Mouse (Mus musculus): Measurements from ENCODE around the gene Ly6g6c. TPM values are rescaled to one million over a fixed set of nuclear protein-coding genes. Genes with fewer than 3 reads are reported as not detected.

The Ly6g6c gene
- polyA plus RNA-seq, 1 experiment from 2014 or later = 0.31 TPM

DNA sequence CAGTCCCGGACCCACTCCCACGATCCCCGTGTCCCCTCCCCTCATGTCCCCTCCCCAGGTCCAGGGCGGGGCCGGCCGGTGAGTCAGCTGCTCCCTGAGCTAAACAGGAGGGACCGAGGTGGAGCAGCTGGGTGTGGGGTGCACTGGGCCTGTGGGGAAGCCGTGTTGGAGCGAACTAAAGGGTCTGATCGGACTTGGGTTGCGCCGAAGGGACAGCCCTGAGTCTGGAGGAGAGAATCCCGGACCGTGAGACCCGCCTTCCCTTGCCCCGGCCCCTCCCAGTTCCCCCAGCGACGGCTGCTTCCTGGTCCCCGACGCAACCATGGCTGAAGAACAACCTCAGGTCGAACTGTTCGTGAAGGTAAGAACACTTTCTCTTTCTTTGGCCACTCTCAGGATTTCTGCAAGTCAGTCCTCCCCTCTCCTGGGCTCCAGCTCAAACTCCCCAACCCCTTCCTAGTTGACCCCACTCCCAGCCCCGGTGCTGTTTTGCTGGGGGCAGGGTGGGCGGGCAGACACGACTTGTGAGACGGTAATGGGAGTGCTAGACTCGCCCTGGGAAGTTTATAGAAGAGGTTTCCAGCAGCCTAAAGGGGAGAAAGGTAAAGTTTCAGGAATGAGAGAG lies 14.9 kb upstream of the Ly6g6c start:
- Histone ChIP-seq H3K4me1 (peaks cover 76% of the 10 kb centered on the region), H3K27ac (replicated peaks) (peak overlapping the region; percentile 97), H3K4me3 (peak overlapping the region; percentile 83), H3K27me3 (replicated peaks; ENCODE audit: low read depth, poor library complexity, severe bottlenecking) (0 out of 2 replicates have a peak, but pooled peaks cover 3% of the 10 kb centered on the region), H3K36me3 (replicated peaks) (peaks cover 35% of the 10 kb centered on the region), H3K9me3 (no peaks in the 10 kb centered on the region)
- 1% methylated on average over 27 of the region's 27 CpGs for WGBS
- peak; percentile 83 for DNase-seq (ENCODE audit: low spot score)

- peaks cover 64% of the 10 kb centered on the region for H3K4me1 ChIP-seq
- peaks cover 47% of the 10 kb centered on the region for H3K36me3 ChIP-seq (replicated peaks)
- DNase-seq (ENCODE audit: low spot score) = peak; percentile 81
- WGBS = 1% methylated on average over 21 of the region's 21 CpGs
- peak overlapping the region; percentile 97 for H3K27ac ChIP-seq (replicated peaks)
- H3K9me3 ChIP-seq = no peaks in the 10 kb centered on the region
- H3K27me3 ChIP-seq (replicated peaks; ENCODE audit: low read depth, poor library complexity, severe bottlenecking) = no peaks in the 10 kb centered on the region
- peak overlapping the region; percentile 83 for H3K4me3 ChIP-seq
Observed at GRCm38 (mm10) chr17:35051156-35052086, 13.8 kb upstream of the Ly6g6c start.

DNA sequence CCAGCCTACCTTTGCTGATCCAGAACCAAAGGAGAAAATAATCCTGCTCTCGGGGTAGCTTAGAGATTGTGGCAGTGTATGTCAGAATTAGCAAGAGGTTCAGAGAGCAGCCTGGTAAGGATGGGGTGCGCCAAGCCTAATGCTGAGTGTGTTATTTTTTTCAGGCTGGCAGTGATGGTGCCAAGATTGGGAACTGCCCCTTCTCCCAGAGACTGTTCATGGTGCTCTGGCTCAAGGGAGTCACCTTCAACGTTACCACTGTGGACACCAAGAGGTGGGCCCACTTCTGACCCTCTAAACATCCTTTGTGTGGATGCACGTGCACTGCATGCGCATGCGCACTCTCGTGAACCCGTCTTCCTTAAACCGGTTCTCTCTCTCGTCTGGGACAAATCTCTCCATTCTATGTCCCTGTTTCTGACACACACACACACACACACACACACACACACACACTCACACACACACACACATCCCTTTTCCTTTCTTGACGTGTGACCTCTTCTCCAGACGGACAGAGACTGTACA lies 12.9 kb upstream of the Ly6g6c start:
- Histone ChIP-seq H3K4me1 (peaks cover 55% of the 10 kb centered on the region), H3K27me3 (replicated peaks; ENCODE audit: low read depth, poor library complexity, severe bottlenecking) (no peaks in the 10 kb centered on the region), H3K36me3 (replicated peaks) (peaks cover 56% of the 10 kb centered on the region), H3K27ac (replicated peaks) (peak overlapping the region; percentile 97), H3K4me3 (peak overlapping the region; percentile 83), H3K9me3 (no peaks in the 10 kb centered on the region)
- DNase-seq (ENCODE audit: low spot score) = no peak
- 80% methylated on average over 12 of the region's 12 CpGs for WGBS

GRCm38 (mm10) chr17:35055691-35056495 lies 9.3 kb upstream of the Ly6g6c start:
- no peaks in the 10 kb centered on the region for H3K27me3 ChIP-seq (replicated peaks; ENCODE audit: low read depth, poor library complexity, severe bottlenecking)
- 92% methylated on average over 7 of the region's 7 CpGs for WGBS
- H3K4me1 ChIP-seq = peaks cover 48% of the 10 kb centered on the region
- no peak overlapping the region for H3K4me3 ChIP-seq
- no peak overlapping the region for H3K27ac ChIP-seq (replicated peaks)
- peaks cover 77% of the 10 kb centered on the region for H3K36me3 ChIP-seq (replicated peaks)
- H3K9me3 ChIP-seq = no peaks in the 10 kb centered on the region
- no peak for DNase-seq (ENCODE audit: low spot score)

DNA sequence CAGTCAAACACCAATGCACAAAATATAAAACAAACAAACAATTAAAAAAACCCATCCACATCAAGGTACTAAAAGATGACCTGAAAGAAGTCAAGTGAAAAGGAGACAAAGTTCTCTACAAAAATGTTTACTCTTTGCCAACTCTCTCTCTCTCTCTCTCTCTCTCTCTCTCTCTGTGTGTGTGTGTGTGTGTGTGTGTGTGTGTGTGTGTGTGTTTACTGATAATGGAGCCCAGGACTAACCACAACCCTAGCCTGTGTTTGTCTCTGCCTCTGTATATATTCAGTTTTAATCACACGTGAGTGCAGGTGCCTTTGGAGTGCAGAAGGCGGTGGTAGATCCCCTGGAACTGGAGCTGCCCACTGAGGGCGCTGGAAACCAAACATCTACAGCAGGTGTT lies 8.1 kb upstream of the Ly6g6c start:
- 0 out of 2 replicates have a peak overlapping the region, but pooled peaks have one; percentile 1 for H3K4me3 ChIP-seq
- H3K9me3 ChIP-seq = no peaks in the 10 kb centered on the region
- H3K36me3 ChIP-seq (replicated peaks) = peaks cover 84% of the 10 kb centered on the region
- no peak for DNase-seq (ENCODE audit: low spot score)
- no peaks in the 10 kb centered on the region for H3K27me3 ChIP-seq (replicated peaks; ENCODE audit: low read depth, poor library complexity, severe bottlenecking)
- H3K4me1 ChIP-seq = peaks cover 45% of the 10 kb centered on the region
- 82% methylated on average over 3 of the region's 3 CpGs for WGBS
- no peak overlapping the region for H3K27ac ChIP-seq (replicated peaks)

- Histone ChIP-seq H3K4me3 (peak overlapping the region; percentile 89), H3K4me1 (peaks cover 35% of the 10 kb centered on the region), H3K9me3 (no peaks in the 10 kb centered on the region), H3K27me3 (replicated peaks; ENCODE audit: low read depth, poor library complexity, severe bottlenecking) (peaks cover 8% of the 10 kb centered on the region), H3K36me3 (replicated peaks) (peaks cover 83% of the 10 kb centered on the region), H3K27ac (replicated peaks) (peak overlapping the region; percentile 98)
- DNase-seq (ENCODE audit: low spot score) = no peak
- 70% methylated on average over 9 of the region's 9 CpGs for WGBS
Observed at GRCm38 (mm10) chr17:35058316-35058715, 6.9 kb upstream of the Ly6g6c start.

DNA sequence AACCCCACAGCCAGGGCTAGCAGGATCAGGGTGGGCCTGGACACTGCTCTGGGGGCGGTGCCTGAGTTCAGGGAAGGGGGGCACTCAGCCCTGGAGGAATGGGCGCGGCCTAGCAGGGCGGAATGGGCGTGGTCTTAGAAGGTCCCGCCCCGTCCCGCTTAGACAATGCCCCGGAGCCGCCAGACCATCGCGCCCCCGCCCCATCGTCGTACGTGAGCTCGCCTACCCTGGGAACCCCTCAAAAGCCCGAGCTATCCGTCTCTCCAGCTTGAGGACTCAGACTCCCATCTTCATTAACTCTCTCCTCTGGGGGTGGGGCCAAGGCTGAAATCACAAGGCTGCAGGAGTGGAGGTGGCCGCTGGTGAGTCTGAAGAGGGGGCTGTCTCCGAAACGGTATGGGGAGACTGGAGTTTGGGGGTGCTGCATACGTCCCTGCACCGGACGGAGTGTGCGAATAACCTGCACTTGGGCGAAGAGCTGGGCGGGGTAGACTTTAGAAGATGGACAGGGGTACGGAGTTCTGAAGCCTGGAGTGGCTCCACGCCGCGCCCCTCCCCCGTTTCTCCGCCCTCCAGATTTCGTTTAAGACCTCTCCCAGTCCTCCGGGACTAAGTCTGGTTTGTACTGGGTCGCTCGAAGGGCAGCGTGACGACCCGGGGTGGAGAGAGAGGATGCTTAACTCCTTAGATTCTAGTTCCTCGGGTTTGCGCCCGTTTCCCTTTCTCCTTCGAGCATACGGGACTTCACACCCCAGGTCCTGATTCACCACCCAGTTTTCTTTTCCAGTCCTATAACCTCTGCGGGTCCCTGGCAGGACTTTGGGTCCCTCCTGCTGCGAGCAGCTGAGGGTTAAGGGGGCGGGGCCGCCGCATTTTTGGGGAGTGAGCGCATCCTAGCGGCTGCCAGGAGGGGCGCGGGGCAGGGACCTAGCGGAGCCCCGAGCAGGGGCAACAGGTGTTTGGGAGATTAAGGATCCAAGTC lies 6.0 kb upstream of the Ly6g6c start, which contains the start of gene Ddah2:
TSS of gene Ddah2 (plus strand) at position 125 of the 982 bp plus-strand sequence.
- Histone ChIP-seq H3K27ac (replicated peaks) (peak within 1 kb of the TSS; percentile 98), H3K4me1 (peaks cover 40% of the 10 kb centered on the region), H3K27me3 (replicated peaks; ENCODE audit: low read depth, poor library complexity, severe bottlenecking) (peaks cover 17% of the 10 kb centered on the region), H3K36me3 (replicated peaks) (peaks cover 80% of the 10 kb centered on the region), H3K9me3 (no peaks in the 10 kb centered on the region), H3K4me3 (peak within 1 kb of the TSS; percentile 89)
- DNase-seq (ENCODE audit: low spot score) = peak; percentile 97
- WGBS = under 1% methylated on average over 57 of the region's 57 CpGs

GRCm38 (mm10) chr17:35060071-35060470 lies 5.1 kb upstream of the Ly6g6c start:
- Histone ChIP-seq H3K4me1 (peaks cover 49% of the 10 kb centered on the region), H3K4me3 (peak overlapping the region; percentile 89), H3K9me3 (no peaks in the 10 kb centered on the region), H3K36me3 (replicated peaks) (peaks cover 71% of the 10 kb centered on the region), H3K27ac (replicated peaks) (peak overlapping the region; percentile 98), H3K27me3 (replicated peaks; ENCODE audit: low read depth, poor library complexity, severe bottlenecking) (peaks cover 25% of the 10 kb centered on the region)
- no peak for DNase-seq (ENCODE audit: low spot score)
- WGBS = 35% methylated on average over 14 of the region's 14 CpGs

DNA sequence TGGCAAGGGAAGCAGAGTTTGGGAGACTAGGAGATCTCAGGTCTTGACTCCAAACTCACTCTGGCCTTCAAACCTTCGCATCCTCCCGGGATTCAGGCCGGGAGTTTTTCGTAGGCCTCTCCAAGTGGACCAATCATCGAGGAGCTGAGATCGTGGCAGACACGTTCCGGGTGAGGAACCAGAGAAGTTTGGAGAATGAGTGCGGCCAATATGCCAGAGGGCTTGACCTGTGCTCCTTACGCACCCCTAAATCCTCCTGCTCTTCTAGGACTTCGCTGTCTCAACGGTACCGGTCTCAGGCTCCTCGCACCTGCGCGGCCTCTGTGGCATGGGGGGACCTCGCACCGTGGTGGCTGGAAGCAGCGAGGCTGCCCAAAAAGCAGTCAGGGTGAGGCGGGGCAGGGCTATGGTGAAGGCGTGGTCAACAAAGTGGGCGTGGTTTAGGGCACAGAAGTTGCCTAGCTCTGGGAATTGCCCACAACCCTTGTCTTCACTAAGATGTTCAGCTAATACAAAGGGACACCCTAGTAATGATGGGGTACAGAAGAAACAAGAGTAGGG lies 4.4 kb upstream of the Ly6g6c start:
- Histone ChIP-seq H3K4me1 (peaks cover 56% of the 10 kb centered on the region), H3K27ac (replicated peaks) (no peak overlapping the region), H3K36me3 (replicated peaks) (peaks cover 64% of the 10 kb centered on the region), H3K4me3 (peak overlapping the region; percentile 89), H3K27me3 (replicated peaks; ENCODE audit: low read depth, poor library complexity, severe bottlenecking) (peaks cover 33% of the 10 kb centered on the region), H3K9me3 (no peaks in the 10 kb centered on the region)
- DNase-seq (ENCODE audit: low spot score) = no peak
- WGBS = 58% methylated on average over 22 of the region's 22 CpGs

DNA sequence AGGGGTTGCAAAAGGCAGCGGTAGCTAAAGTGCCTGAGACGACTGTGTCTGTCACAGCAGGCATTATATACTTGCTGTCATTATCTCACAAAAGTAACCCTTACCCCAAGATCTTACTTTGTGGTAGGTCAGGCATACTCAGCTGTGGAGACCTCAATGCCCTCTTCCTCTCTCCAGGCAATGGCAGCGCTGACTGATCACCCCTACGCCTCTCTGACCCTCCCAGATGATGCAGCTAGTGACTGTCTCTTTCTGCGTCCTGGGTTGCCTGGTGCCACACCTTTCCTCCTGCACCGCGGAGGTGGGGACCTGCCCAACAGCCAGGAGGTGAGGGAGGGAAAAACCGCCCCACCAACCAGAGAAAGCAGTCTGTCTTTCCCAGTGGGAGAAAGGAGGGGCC lies 3.9 kb upstream of the Ly6g6c start:
- Histone ChIP-seq H3K27ac (replicated peaks) (no peak overlapping the region), H3K4me1 (peaks cover 59% of the 10 kb centered on the region), H3K27me3 (replicated peaks; ENCODE audit: low read depth, poor library complexity, severe bottlenecking) (peaks cover 38% of the 10 kb centered on the region), H3K36me3 (replicated peaks) (peaks cover 59% of the 10 kb centered on the region), H3K9me3 (no peaks in the 10 kb centered on the region), H3K4me3 (peak overlapping the region; percentile 89; the same call in 1 of the 2 replicates)
- DNase-seq (ENCODE audit: low spot score) = no peak
- WGBS = 80% methylated on average over 8 of the region's 8 CpGs

GRCm38 (mm10) chr17:35063466-35063865 lies 1.7 kb upstream of the Ly6g6c start:
- H3K4me1 ChIP-seq = peaks cover 51% of the 10 kb centered on the region
- peaks cover 37% of the 10 kb centered on the region for H3K36me3 ChIP-seq (replicated peaks)
- no peak for DNase-seq (ENCODE audit: low spot score)
- peak overlapping the region; percentile 58; the same call in 1 of the 2 replicates for H3K4me3 ChIP-seq
- WGBS = 92% methylated on average over 3 of the region's 3 CpGs
- H3K9me3 ChIP-seq = no peaks in the 10 kb centered on the region
- H3K27me3 ChIP-seq (replicated peaks; ENCODE audit: low read depth, poor library complexity, severe bottlenecking) = peaks cover 59% of the 10 kb centered on the region
- no peak overlapping the region for H3K27ac ChIP-seq (replicated peaks)

All from embryonic facial prominence, embryonic 10.5 days (tissue).